8 mouse cellular contexts compared by ENCODE assay signal in genomic region chr8:105851651-105852143, GRCm38 (mm10). TPM values are rescaled to one million over a fixed set of nuclear protein-coding genes. Genes with fewer than 3 reads are reported as not detected.
A peak's percentile ranks its signal among the peaks of the same experiment; 100 is the strongest.
DNase-seq lines count a peak whose midpoint lies in the region; ATAC-seq and TF ChIP-seq lines count a peak whose summit lies in the region.

No protein-coding gene starts in this region.

- ATAC-seq in common myeloid progenitor, adult 5-6 weeks (replicated peaks; ENCODE audit: low read depth, poor library complexity, severe bottlenecking): peak; percentile 82
- peak; percentile 87 for ATAC-seq in hindbrain, postnatal 0 days
- peak; percentile 70 for ATAC-seq in megakaryocyte, adult 5-6 weeks (ENCODE audit: poor library complexity, severe bottlenecking)

- no peaks in the 10 kb centered on the region for H3K9me3 ChIP-seq in hindbrain, postnatal 0 days (ENCODE audit: low read length)

- intact Hi-C loops in gastrocnemius, adult 2 months (cut with DNase I): loop anchor here (5.0 kb wide), 2 partner anchors 51 to 81 kb away; partner anchors contain the start of genes Ctrl and Pskh1

- H3K4me1 ChIP-seq in hindbrain, postnatal 0 days (ENCODE audit: insufficient read depth, low read length): peaks cover 18% of the 10 kb centered on the region

- WGBS in hindbrain, postnatal 0 days: 2% methylated on average over 34 of the region's 34 CpGs

- DNase-seq in adipocyte (ENCODE audit: low spot score): peak; percentile 91
- DNase-seq in gastrocnemius, adult 2 months: peak; percentile 91
- DNase-seq in hindbrain, postnatal 0 days (ENCODE audit: low spot score): peak; percentile 97
- peak; percentile 75 to 83 for DNase-seq in left cerebral cortex, adult 8-10 months (ENCODE audit: low spot score in 2 of 2)
- DNase-seq in right cerebral cortex, adult 2 months (ENCODE audit: low spot score in 2 of 2): peak; percentile 91 to 93
- peak; percentile 66 for DNase-seq in urinary bladder, postnatal 10 days (ENCODE audit: low spot score)

- peak overlapping the region; percentile 66 for H3K4me2 ChIP-seq in hindbrain, postnatal 0 days (ENCODE audit: low read depth, low read length)

- peak overlapping the region; percentile 60 for H3K9ac ChIP-seq in hindbrain, postnatal 0 days (replicated peaks; ENCODE audit: low read length)

- H3K27me3 ChIP-seq in hindbrain, postnatal 0 days (ENCODE audit: insufficient read depth, low read length): no peaks in the 10 kb centered on the region

- H3K27ac ChIP-seq in gastrocnemius, adult 2 months: peak overlapping the region; percentile 79
- peak overlapping the region; percentile 54; the same call in 1 of the 2 replicates for H3K27ac ChIP-seq in hindbrain, postnatal 0 days

- TF ChIP-seq CTCF in gastrocnemius, adult 2 months (IDR thresholded peaks at IDR 0.05): no peak
- no peak for TF ChIP-seq CTCF in hindbrain, postnatal 0 days (IDR thresholded peaks at IDR 0.05; ENCODE audit: low read depth)

- H3K4me3 ChIP-seq in gastrocnemius, adult 2 months: peak overlapping the region; percentile 97
- peak overlapping the region; percentile 70 for H3K4me3 ChIP-seq in hindbrain, postnatal 0 days (ENCODE audit: low read length)

- H3K36me3 ChIP-seq in hindbrain, postnatal 0 days (ENCODE audit: insufficient read depth, low read length): peaks cover 24% of the 10 kb centered on the region

RNA-seq across cellular contexts. Expression of gene Cenpt, which starts 1.4 kb away (rescaled TPM):
- total RNA-seq in common myeloid progenitor, adult 5-6 weeks (2017): 13.4 and 16.9 TPM in 2 replicates
- 1 to 10 TPM; 1.0 to 1.8 TPM for total RNA-seq in gastrocnemius, adult 2 months (2021)
- 40.9 and 45.3 TPM in 2 replicates for total RNA-seq in hindbrain, postnatal 0 days (2014; rRNA removed)
- polyA plus RNA-seq in hindbrain, postnatal 0 days (2015; fragmentation: Nextera tagmentation; extraction: Ambion mirVana): 39.9 and 42.8 TPM in 2 replicates
- total RNA-seq in left cerebral cortex, adult 8-10 months (2022): 10 to 100 TPM; 14.4 to 17.8 (median 16.0) TPM
- total RNA-seq in megakaryocyte, adult 5-6 weeks (2015): 12.4 and 18.3 TPM in 2 replicates
- total RNA-seq in megakaryocyte, adult 5-6 weeks (2017): 16.7 and 25.0 TPM in 2 replicates

RNA-seq across cellular contexts. Expression of gene Thap11, which starts 3.2 kb away (rescaled TPM):
- 23.6 and 24.3 TPM in 2 replicates for total RNA-seq in common myeloid progenitor, adult 5-6 weeks (2017)
- total RNA-seq in gastrocnemius, adult 2 months (2021): 10 to 100 TPM; 21.9 to 25.0 TPM
- total RNA-seq in hindbrain, postnatal 0 days (2014; rRNA removed): 86.9 and 112 TPM in 2 replicates
- 44.9 and 45.6 TPM in 2 replicates for polyA plus RNA-seq in hindbrain, postnatal 0 days (2015; fragmentation: Nextera tagmentation; extraction: Ambion mirVana)
- total RNA-seq in left cerebral cortex, adult 8-10 months (2022): 10 to 100 TPM; 36.8 to 41.5 (median 37.4) TPM
- 42.8 and 48.9 TPM in 2 replicates for total RNA-seq in megakaryocyte, adult 5-6 weeks (2015)
- total RNA-seq in megakaryocyte, adult 5-6 weeks (2017): 38.5 and 42.6 TPM in 2 replicates

RNA-seq across cellular contexts. Expression of gene Nutf2, which starts 8.7 kb away (rescaled TPM):
- total RNA-seq in common myeloid progenitor, adult 5-6 weeks (2017): 50.5 and 55.0 TPM in 2 replicates
- 10 to 100 TPM; 39.2 to 43.4 TPM for total RNA-seq in gastrocnemius, adult 2 months (2021)
- total RNA-seq in hindbrain, postnatal 0 days (2014; rRNA removed): 20.1 and 49.6 TPM in 2 replicates
- polyA plus RNA-seq in hindbrain, postnatal 0 days (2015; fragmentation: Nextera tagmentation; extraction: Ambion mirVana): 119 and 158 TPM in 2 replicates
- total RNA-seq in left cerebral cortex, adult 8-10 months (2022): 10 to 100 TPM; 19.8 to 39.6 (median 23.2) TPM
- 103 and 117 TPM in 2 replicates for total RNA-seq in megakaryocyte, adult 5-6 weeks (2015)
- total RNA-seq in megakaryocyte, adult 5-6 weeks (2017): 40.9 and 54.5 TPM in 2 replicates

RNA-seq across cellular contexts. Expression of gene Tsnaxip1, which starts 24.2 kb away (rescaled TPM):
- total RNA-seq in common myeloid progenitor, adult 5-6 weeks (2017): not detected in 2 replicates
- total RNA-seq in gastrocnemius, adult 2 months (2021): not detected
- total RNA-seq in hindbrain, postnatal 0 days (2014; rRNA removed): 0.36 and 0.37 TPM in 2 replicates
- polyA plus RNA-seq in hindbrain, postnatal 0 days (2015; fragmentation: Nextera tagmentation; extraction: Ambion mirVana): 0.64 and 0.71 TPM in 2 replicates
- total RNA-seq in left cerebral cortex, adult 8-10 months (2022): under 1 TPM in 1 of 4 experiments, not detected in 3; 0.16 TPM
- not detected in 2 replicates for total RNA-seq in megakaryocyte, adult 5-6 weeks (2015)
- total RNA-seq in megakaryocyte, adult 5-6 weeks (2017): not detected in 2 replicates

RNA-seq across cellular contexts. Expression of gene Ranbp10, which starts 24.5 kb away (rescaled TPM):
- 9.4 and 13.4 TPM in 2 replicates for total RNA-seq in common myeloid progenitor, adult 5-6 weeks (2017)
- 10 to 100 TPM; 23.0 to 24.3 TPM for total RNA-seq in gastrocnemius, adult 2 months (2021)
- 10.5 and 15.7 TPM in 2 replicates for total RNA-seq in hindbrain, postnatal 0 days (2014; rRNA removed)
- polyA plus RNA-seq in hindbrain, postnatal 0 days (2015; fragmentation: Nextera tagmentation; extraction: Ambion mirVana): 6.3 and 7.2 TPM in 2 replicates
- total RNA-seq in left cerebral cortex, adult 8-10 months (2022): 10 to 100 TPM; 20.1 to 24.4 (median 22.4) TPM
- total RNA-seq in megakaryocyte, adult 5-6 weeks (2015): 10.2 and 10.5 TPM in 2 replicates
- total RNA-seq in megakaryocyte, adult 5-6 weeks (2017): 6.4 and 7.0 TPM in 2 replicates

Comparison
In these comparisons a context has a peak if more than half of its experiments do, and no peak if none do; other contexts are left out.
1. Peak in every context shown above with its lines: DNase-seq, ATAC-seq, H3K4me3 ChIP-seq and H3K27ac ChIP-seq.